Mouse (Mus musculus) cortical plate, adult 2 months (tissue): Measurements from ENCODE around the gene Camta1.

Source experiments
- CTCF ChIP-seq: fragments of 200-500 bp; IDR thresholded peaks from 2 replicates; pipeline ENCODE4 v1.5.1; 2011; ENCODE audit warnings: mild to moderate bottlenecking, control low read depth, low read length; ENCODE audit not compliant: insufficient read depth; ENCODE audit errors: extremely low read depth
- POLR2A ChIP-seq: fragments of 200-500 bp; IDR thresholded peaks from 2 replicates; pipeline ENCODE4 v1.6.1; 2011; ENCODE audit warnings: mild to moderate bottlenecking, low read length, control low read depth; ENCODE audit not compliant: insufficient read depth; ENCODE audit errors: extremely low read depth

GRCm38 (mm10) chr4:150924936-150925335, 936.7 kb downstream of the Camta1 start:
- TF ChIP-seq CTCF (no peak), POLR2A (no peak)
